Mouse (Mus musculus): ENCODE measurements around the gene Cdk17.

The Cdk17 gene

DNA sequence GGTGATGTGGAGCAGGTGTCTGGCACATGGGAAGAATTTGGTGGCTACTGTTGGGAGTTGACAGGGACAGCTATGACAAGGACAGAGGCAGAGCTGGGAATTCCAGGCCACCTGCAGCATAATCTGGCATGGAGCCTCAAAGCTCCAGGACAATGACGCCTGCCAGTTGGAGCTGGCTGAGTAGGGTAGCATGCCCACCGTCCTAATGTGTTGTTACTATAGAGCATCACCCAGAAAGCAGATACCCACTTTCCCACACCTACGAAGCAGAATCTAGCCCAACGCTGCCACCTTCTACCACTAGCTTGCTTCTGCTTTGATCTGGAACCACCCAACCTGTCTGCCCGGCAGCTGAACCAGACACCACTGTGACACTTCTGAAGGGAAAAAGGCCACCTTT, 103.3 kb downstream of the Cdk17 start:
- DNase-seq (ENCODE audit: low read depth) = no peak

GRCm38 (mm10) chr10:93265833-93266232, 105.2 kb downstream of the Cdk17 start:
- no peak for DNase-seq (ENCODE audit: low read depth)

DNA sequence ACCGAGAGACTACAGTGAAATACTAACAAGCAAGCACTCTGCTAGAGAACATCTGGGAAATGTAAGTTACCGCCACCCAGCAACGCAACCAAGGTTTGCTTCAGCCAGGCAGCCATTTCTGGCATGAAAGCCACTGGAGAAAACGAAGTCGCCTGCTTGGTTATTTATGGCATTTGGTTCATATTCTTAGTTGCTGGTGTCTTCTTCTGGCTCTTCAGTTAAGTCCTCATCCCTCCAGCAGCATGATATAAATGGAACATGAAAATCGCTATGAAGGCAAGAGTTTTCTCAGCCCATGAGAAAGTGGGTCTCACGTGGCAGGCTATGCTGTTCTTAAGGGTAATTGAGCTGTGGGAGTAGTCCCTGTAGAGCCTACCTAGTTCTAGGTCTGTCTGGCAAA, 105.8 kb downstream of the Cdk17 start:
- no peak for DNase-seq (ENCODE audit: low read depth)

DNA sequence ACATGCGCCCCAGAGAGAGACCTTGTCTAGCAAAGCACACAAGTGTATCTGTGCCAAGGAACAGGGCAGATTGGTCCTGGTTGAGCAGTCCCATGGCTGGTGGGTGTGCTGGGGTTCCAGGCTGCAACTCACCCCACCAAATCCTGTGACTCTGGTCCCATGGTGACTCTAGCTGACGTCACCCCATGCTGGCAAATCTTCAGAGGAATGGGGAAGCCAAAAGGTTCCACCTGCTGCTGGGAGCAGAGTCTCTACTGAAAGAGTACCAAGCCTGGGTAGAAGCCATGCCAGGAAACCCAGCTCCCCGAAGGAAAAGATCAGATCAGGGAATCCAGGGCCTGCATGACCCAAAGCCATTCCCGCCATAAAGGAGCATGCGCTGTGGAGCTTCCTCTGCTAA, 106.8 kb downstream of the Cdk17 start:
- DNase-seq (ENCODE audit: low read depth) = no peak

DNA sequence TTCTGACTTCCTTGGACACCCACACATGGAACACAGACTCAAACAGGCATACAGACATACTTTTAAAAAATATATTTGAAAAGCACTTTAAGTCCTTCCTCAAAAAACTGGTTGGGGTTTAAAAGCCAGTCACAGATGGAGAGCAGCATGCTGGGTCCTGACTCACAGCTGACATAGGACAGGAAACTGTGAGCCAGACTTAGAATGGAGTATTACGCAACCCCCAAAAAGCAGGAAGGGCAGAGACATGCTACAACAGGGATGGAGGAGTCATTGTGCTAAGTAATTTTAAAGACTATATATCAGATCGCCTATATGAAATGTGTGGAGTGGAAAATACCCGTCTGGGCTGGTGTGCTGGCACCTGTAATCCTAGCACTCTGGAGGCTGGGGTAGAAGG, 107.7 kb downstream of the Cdk17 start:
- DNase-seq (ENCODE audit: low read depth) = no peak

DNA sequence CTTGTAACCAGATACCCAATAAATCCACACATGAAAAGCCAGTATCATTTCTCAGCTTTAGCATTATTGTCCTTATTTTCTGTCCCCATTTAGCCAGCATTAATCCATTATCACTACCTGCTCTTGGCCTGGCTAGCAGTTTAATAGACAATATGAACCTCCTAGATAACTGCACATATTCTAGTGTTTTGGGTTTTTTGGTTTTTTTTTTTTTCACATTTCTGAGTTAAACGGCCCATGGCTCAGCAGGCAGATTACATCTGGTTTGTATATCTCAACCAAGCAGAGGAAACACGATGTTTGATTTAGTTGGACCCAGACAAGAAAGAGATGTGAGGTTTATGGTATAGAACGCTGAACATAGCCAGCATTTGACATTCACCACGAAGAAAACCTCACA, 109.1 kb downstream of the Cdk17 start:
- no peak for DNase-seq (ENCODE audit: low read depth)

GRCm38 (mm10) chr10:93270889-93271460, 110.3 kb downstream of the Cdk17 start:
- no peak for DNase-seq (ENCODE audit: low read depth)

- DNase-seq (ENCODE audit: low read depth) = no peak
Observed at GRCm38 (mm10) chr10:93271831-93272230, 111.2 kb downstream of the Cdk17 start.

DNA sequence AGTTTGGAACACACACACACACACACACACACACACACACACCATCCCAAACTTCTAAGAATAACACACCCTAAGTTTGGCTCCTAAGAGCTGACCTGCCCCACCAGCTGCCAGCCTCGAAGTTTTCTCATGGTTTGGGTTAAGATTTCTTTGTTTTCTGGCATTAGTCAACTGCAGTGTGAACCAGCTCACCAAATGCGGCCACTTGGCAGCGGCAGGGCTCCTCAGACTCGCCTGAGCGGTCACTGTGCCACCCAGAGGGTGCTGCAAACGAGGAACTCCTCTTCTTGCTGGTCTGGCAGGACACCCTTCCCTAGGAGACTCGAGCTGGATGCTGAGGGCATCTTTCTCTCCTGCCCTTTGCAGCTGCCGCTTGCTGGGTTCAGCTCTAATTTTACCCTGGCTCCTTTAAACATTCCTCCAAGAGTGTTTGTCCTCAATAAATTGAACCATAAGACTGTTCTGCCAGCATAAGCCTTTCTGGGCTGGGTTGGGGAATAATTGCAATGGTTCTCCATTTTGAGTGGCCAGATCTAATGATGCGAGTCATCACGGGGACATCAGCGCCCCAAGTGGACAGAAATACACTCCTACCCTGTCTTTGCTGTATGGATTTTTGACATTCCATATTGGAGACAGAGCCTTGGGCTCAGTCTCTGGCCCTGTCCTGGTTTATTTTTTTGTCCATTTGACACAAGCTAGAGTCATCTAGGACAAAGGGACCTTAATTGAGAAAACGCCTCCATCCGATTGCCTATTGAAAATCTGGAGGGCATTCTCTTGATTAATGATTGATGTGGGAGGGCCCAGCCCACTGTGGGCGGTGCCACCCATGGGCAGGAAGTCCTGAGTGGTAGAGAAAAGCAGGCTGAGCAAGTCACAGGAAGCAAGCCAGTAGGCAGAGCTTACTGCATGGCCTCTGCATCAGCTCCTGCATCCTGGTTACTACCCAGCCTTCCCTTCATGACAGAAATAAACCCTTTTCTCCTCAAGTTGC, 112.6 kb downstream of the Cdk17 start:
- no peak for DNase-seq (ENCODE audit: low read depth)

GRCm38 (mm10) chr10:93274277-93274696, 113.6 kb downstream of the Cdk17 start:
- DNase-seq (ENCODE audit: low read depth) = no peak

DNA sequence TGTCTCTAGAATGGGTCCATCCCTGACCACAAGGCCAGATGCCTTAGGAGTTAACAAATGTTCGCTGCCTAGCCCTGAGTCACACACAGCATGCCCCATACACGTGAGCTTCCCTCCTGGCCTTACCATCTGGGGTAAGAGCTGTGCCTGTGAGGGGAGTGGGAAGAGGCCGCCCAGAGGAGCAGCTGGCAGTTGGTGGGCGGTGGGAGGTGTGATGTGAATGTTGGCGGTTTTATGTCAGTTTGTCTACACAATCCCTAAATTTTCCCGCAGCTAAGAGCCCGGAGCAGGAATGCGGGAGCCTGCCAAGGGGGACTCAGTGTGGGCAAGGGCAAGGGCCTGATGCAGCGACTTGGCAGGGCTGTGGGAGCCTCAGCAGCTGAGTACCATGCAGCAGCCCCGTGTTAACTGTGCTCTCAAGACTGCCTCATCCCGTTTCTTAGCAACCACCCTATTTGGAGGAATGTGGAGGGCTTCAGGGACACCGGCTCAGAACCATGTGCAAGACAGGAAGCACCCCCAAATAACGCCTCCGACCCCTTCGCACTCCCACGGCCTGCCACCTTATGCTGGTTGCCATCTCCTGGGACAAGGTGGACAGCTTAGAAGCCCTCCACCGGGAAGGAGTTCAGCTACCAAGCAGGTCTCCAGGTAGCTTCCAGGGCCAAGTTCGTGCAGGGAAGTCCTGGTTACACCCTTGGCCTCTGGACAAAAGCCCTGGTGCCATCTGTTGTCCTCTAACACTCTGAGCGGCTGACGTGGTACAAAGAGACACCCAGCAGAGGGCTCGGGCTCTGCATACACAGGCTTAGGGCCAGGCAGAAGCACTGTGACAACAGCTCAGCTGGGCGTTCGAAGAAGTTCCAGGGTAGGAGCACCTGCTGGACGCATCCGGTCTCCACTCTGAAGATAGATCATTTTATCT, 114.8 kb downstream of the Cdk17 start:
- no peak for DNase-seq (ENCODE audit: low read depth)

GRCm38 (mm10) chr10:93276349-93276763, 115.7 kb downstream of the Cdk17 start:
- DNase-seq (ENCODE audit: low read depth) = no peak

- DNase-seq (ENCODE audit: low read depth) = no peak
Observed at GRCm38 (mm10) chr10:93276857-93277256, 116.2 kb downstream of the Cdk17 start.

DNA sequence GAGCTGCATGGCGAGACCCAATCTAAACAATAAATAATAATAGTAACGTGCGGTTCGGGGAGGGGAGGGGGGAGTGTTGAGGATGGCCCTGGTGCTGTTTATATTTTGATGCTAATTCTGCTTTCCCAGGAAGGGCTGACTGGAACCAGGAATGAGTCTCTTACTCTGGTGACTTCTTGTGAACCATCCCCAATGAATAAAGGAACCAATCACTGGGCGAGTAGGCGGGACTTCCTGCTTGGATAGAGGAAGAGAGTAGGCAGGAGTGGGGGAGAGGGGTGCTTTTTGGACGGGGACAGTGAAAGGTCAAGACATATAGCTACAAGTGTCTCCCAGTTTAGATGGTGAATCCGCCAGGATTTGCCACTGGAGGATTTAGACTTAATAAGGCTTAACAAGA, 117.7 kb downstream of the Cdk17 start:
- DNase-seq (ENCODE audit: low read depth) = no peak

DNA sequence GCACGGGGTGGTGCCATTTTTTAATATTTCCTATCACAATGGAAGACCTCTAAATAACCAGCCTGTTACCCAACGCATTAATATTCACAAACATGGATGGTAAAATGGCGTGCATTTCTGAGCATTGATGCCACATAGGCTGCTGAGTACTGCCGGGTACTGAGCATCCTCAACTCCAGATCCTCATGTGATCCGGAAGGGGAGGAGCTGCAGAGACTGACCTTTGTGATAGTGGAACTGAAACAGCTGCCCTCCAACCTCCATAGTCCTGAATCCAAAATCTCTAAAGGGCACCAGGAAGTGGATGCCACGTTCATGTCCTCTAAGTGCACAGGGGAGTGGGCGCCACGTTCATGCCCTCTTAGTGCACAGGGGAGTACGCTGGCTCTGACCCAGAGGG, 118.4 kb downstream of the Cdk17 start:
- no peak for DNase-seq (ENCODE audit: low read depth)

- no peak for DNase-seq (ENCODE audit: low read depth)
Observed at GRCm38 (mm10) chr10:93280586-93280985, 119.9 kb downstream of the Cdk17 start.

GRCm38 (mm10) chr10:93281092-93281491, 120.4 kb downstream of the Cdk17 start:
- no peak for DNase-seq (ENCODE audit: low read depth)

- no peak for DNase-seq (ENCODE audit: low read depth)
Observed at GRCm38 (mm10) chr10:93282526-93282964, 121.9 kb downstream of the Cdk17 start.

- DNase-seq (ENCODE audit: low read depth) = no peak
Observed at GRCm38 (mm10) chr10:93283258-93283657, 122.6 kb downstream of the Cdk17 start.

GRCm38 (mm10) chr10:93285489-93285888, 124.8 kb downstream of the Cdk17 start:
- no peak for DNase-seq (ENCODE audit: low read depth)

- no peak for DNase-seq (ENCODE audit: low read depth)
Observed at GRCm38 (mm10) chr10:93287551-93288145, 127.0 kb downstream of the Cdk17 start.

DNA sequence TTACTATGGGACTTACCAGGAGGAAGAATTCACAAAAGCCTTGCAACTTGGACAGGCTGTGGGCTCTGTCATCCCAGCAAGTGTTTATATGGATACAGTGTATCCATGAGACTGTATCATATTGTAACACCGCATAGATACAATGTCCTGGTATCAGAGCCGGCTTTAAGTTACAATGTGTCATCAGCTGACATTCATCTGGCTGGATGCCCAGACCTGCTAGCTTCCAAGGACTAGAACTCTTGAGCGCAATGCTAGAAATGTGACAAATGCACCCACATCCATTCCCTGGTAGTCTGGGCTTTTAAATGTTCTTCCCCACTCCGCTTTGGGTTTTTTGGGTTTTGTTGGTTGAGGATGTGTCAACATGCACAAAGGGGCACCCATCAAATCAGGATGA, 127.7 kb downstream of the Cdk17 start:
- DNase-seq (ENCODE audit: low read depth) = no peak

Measured in c-Kit-positive CD71-positive TER-119-negative erythroid progenitor cells, embryonic 14.5 days (primary cell).